Mouse (Mus musculus) inflammation-experienced regulatory T-cells, adult 6 months (primary cell): ENCODE measurements around the gene Saa4. TPM values are rescaled to one million over a fixed set of nuclear protein-coding genes. Genes with fewer than 3 reads are reported as not detected.
"Not testable (repeated sequence)": the region's sequence is repeated elsewhere in the genome, so short reads cannot be mapped to it uniquely, and the experiment has no call there.

ENCODE experiments used
- ATAC-seq: one replicate; pipeline ENCODE4 v1.8.0; 2017
- polyA plus RNA-seq, 3 experiments: library from polyadenylated mRNA; unstranded; fragments of 100-300 nt; shearing (Covaris generic); gene quantifications; one replicate each; pipeline ENCODE4 v1.2.1; 2017

The Saa4 gene
- not detected for polyA plus RNA-seq

GRCm38 (mm10) chr7:46732458-46732857, at the start of gene Saa4:
Gene Saa4 (minus strand): TSS chr7:46732603.
- ATAC-seq = no peak

- ATAC-seq = peak; percentile 67
These were observed 38.3 kb upstream of the Saa4 start for GRCm38 (mm10) chr7:46770706-46771105.

- no peak for ATAC-seq
These were observed 36.0 kb upstream of the Saa4 start for GRCm38 (mm10) chr7:46768451-46768850.

DNA sequence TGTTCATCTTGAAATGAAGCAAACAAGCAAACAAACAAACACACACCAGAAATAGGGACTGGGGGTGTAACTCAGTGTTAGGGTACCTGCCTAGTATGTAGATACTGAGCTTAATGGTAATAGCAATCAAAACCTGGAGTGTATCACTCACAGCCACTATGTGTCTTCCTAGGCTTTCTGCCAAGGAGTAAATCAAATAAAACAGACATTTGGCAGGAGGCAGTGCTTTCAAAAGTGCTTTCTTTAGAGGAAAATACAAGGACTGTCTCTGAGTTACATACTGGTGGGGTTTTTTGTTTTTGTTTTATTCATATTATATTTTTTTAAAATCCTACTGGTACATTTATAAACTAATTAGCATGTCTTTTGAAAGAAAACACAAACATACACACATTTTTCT, 35.0 kb upstream of the Saa4 start:
- no peak for ATAC-seq

GRCm38 (mm10) chr7:46764672-46765071, 32.3 kb upstream of the Saa4 start:
- no peak for ATAC-seq

GRCm38 (mm10) chr7:46762601-46763000, 30.2 kb upstream of the Saa4 start:
- ATAC-seq = no peak

GRCm38 (mm10) chr7:46761049-46761795, 28.8 kb upstream of the Saa4 start:
- no peak for ATAC-seq

- ATAC-seq = no peak
These were observed 19.1 kb upstream of the Saa4 start, which contains the start of gene Saa2 for GRCm38 (mm10) chr7:46751490-46751889. Gene Saa2 (plus strand): TSS chr7:46751790.

- no peak for ATAC-seq
These were observed 16.1 kb upstream of the Saa4 start for GRCm38 (mm10) chr7:46748459-46748858.

- no peak for ATAC-seq
These were observed 14.0 kb upstream of the Saa4 start for GRCm38 (mm10) chr7:46746381-46746780.

- ATAC-seq = no peak
These were observed 13.4 kb upstream of the Saa4 start for GRCm38 (mm10) chr7:46745816-46746215.

DNA sequence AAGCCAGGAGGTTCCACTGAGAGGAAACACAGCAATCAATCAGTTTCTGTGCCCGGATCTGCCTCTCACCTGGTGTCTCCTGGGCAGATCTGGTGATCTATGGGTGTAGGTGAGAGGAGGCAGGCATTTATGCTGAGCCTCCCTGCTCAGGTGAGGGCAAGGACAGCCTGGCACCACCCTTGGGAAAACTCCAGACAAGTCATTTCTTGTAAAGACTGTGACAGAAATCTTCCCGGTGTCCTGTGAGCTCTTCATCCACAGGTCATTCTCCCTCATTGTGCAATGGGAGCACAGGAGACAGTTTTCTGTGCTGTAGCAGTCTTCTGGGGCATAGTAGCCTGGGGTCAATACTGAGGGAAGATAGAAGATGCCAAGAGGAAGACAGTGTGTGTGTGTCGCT, 10.5 kb upstream of the Saa4 start, which contains the start of gene Saa1:
Gene Saa1, minus strand, starts transcription at position 101 of the 400 bp plus-strand sequence.
- ATAC-seq = not testable (repeated sequence)

DNA sequence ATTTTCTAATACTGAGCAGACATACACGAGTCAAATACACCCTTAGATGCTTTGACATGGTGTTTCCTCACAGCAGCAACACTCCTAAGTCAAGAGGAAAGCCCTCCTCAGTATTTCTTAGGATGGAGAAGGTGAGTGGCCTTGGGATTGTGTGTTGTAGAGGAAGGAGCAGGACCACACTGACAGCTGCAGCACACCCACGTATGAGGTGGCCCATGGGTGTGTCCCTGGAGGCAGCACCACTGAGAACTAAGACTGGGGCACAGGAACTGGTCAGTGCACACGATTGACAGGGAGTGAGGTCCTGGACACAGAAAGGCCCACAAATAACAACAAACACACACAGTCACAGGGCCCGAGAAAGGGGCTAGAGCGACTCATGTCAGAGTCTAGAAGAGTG, 7.6 kb upstream of the Saa4 start:
- ATAC-seq = not testable (repeated sequence)

- ATAC-seq = no peak
These were observed 6.4 kb upstream of the Saa4 start for GRCm38 (mm10) chr7:46738561-46739460.

- no peak for ATAC-seq
These were observed 2.6 kb upstream of the Saa4 start for GRCm38 (mm10) chr7:46734983-46735382.

GRCm38 (mm10) chr7:46727584-46727983, 4.8 kb downstream of the Saa4 start:
- ATAC-seq = no peak

GRCm38 (mm10) chr7:46724396-46724795, 8.0 kb downstream of the Saa4 start:
- no peak for ATAC-seq

GRCm38 (mm10) chr7:46723849-46724248, 8.6 kb downstream of the Saa4 start:
- no peak for ATAC-seq

DNA sequence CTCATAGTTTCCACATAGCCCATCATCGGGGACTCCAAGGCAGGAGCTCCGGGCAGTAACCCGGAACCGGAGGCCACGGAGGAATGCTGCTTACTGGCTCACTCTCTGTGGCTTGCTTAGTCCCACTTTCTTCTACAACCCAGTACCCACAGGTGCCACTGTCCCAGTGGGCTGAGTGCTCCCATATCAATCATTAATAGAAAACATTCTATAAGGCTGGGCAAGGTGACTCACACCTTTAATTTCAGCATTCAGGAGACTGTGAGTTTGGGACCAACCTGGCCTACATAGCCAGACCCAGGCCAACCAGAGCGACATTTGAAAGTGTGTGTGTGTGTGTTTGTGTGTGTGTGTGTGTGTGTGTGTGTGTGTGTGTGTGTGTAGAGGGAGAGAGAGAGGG, 9.0 kb downstream of the Saa4 start:
- ATAC-seq = no peak

DNA sequence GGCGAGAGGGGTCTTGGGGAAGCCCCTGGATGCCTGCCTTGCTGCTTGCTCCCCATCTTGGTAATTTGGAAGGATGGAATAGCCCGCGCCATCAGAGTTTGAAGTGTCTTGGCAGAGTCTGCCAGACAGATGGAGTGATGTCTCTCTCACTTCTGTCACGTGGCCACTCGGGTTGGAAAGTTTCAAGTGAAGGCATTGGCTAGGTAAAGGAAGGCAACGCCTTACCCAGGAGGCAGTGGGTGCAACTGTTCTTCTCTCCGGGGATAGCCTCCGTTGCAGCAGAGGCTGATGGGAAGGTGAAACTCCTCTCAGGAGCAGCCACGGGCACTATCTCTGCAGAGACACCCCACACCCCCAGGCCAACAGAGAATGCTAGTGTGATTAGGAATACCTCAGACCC, 11.9 kb downstream of the Saa4 start:
- no peak for ATAC-seq

DNA sequence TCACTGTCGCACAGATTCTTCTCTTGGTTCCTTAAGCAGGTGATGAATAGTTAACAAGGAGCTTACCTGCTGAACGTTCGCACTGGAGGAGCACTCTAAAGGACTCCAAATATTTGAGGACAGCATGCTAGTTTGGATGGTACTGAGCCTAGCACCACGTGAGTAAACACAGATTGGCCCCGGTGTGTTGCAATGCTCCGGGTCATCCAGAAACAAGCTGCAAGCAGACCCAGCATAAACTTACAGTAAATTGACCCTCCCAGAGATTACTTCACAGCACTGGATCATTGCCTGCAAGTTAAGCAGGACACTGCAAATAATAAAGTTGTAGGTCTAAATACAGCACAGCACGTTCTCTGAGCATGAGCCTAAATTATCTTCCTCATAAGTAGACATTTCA, 12.9 kb downstream of the Saa4 start:
- ATAC-seq = no peak

GRCm38 (mm10) chr7:46718591-46719270, 13.7 kb downstream of the Saa4 start:
- ATAC-seq = no peak

DNA sequence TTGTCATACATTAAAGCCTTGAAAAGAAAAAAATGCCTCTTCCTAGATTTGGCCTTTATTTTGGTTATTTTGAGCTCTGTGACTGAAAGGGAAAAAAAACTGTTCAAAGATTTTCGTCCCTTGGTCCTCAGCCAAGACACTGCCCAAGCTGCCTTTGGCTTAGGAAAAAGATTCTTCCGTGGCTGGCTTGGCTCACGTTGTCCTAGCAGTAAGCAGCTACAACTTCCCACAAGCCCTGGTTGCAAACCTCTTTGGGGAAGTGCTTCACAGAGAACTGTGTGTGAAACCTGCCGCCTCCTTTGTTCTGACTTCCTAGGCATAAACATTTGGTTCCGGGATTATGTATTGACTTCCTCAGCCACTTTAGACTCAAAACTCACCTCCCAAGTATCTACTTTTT, 15.5 kb downstream of the Saa4 start:
- no peak for ATAC-seq
